Mouse (Mus musculus) neural tube, embryonic 10.5 days (tissue): ENCODE measurements around the gene Ffar3.
"Not testable (repeated sequence)": the region's sequence is repeated elsewhere in the genome, so short reads cannot be mapped to it uniquely, and the experiment has no call there.

Experiments used
- DNase-seq: peaks from one replicate; pipeline ENCODE4 v3.0.0-alpha.2; 2017; ENCODE audit warnings: low spot score; ENCODE audit errors: extremely low spot score

Ffar3 gene

GRCm38 (mm10) chr7:30844676-30845297 is 11.2 kb downstream of the Ffar3 start:
- DNase-seq, result no peak

- no peak for DNase-seq
Measured at GRCm38 (mm10) chr7:30842092-30842491, 13.9 kb downstream of the Ffar3 start.

- DNase-seq, result no peak
Measured at GRCm38 (mm10) chr7:30841379-30841778, 14.6 kb downstream of the Ffar3 start.

GRCm38 (mm10) chr7:30840306-30840705 is 15.7 kb downstream of the Ffar3 start:
- no peak for DNase-seq

GRCm38 (mm10) chr7:30837277-30837676 is 18.7 kb downstream of the Ffar3 start:
- DNase-seq, result no peak

GRCm38 (mm10) chr7:30832684-30833083 is 23.3 kb downstream of the Ffar3 start:
- DNase-seq, result not testable (repeated sequence)

- no peak for DNase-seq
Measured at GRCm38 (mm10) chr7:30832261-30832660, 23.7 kb downstream of the Ffar3 start.

GRCm38 (mm10) chr7:30829428-30829827 is 26.6 kb downstream of the Ffar3 start:
- DNase-seq, result no peak

- DNase-seq, result not testable (repeated sequence)
Measured at GRCm38 (mm10) chr7:30828871-30829270, 27.1 kb downstream of the Ffar3 start.

- DNase-seq, result no peak
Measured at GRCm38 (mm10) chr7:30826660-30827059, 29.3 kb downstream of the Ffar3 start.

GRCm38 (mm10) chr7:30824306-30824705 is 31.7 kb downstream of the Ffar3 start:
- no peak for DNase-seq

- no peak for DNase-seq
Measured at GRCm38 (mm10) chr7:30823675-30824074, 32.3 kb downstream of the Ffar3 start, which contains the start of gene Ffar2. Ffar2 (minus strand) TSS chr7:30823775.

GRCm38 (mm10) chr7:30821532-30821931 is 34.4 kb downstream of the Ffar3 start:
- DNase-seq, result no peak

GRCm38 (mm10) chr7:30820854-30821445 is 35.0 kb downstream of the Ffar3 start:
- no peak for DNase-seq

- no peak for DNase-seq
Measured at GRCm38 (mm10) chr7:30820131-30820530, 35.8 kb downstream of the Ffar3 start.

- DNase-seq, result peak; percentile 18
Measured at GRCm38 (mm10) chr7:30812291-30812807, 43.6 kb downstream of the Ffar3 start.

- no peak for DNase-seq
Measured at GRCm38 (mm10) chr7:30811757-30812290, 44.2 kb downstream of the Ffar3 start.

GRCm38 (mm10) chr7:30810319-30810718 is 45.7 kb downstream of the Ffar3 start:
- DNase-seq, result no peak

GRCm38 (mm10) chr7:30805924-30806323 is 50.1 kb downstream of the Ffar3 start:
- no peak for DNase-seq
